Mouse (Mus musculus) MEL (cell line): ENCODE measurements around the gene Hivep2.

Experiments
- CTCF ChIP-seq, 3 experiments: IDR thresholded peaks in 2 of 3; conservative IDR thresholded peaks in 1 of 3; 2 replicates each; pipeline ENCODE4 v1.5.1; 2011 to 2012; ENCODE audit warnings: low read length in 3 of 3, low read depth in 2 of 3, mild to moderate bottlenecking in 2 of 3, improper control_type of control experiment in 1 of 3, inconsistent platforms in 1 of 3, mixed read lengths in 1 of 3, moderate library complexity in 1 of 3; ENCODE audit not compliant: control insufficient read depth in 1 of 3, insufficient read depth in 1 of 3, poor library complexity in 1 of 3, severe bottlenecking in 1 of 3
- E2F4 ChIP-seq: IDR thresholded peaks from 2 replicates; pipeline ENCODE4 v1.6.1; 2011; ENCODE audit warnings: low read depth, low read length, improper control_type of control experiment, borderline replicate concordance
- GABPA ChIP-seq: IDR thresholded peaks from 2 replicates; pipeline ENCODE4 v1.6.1; 2012; ENCODE audit warnings: low read depth, mild to moderate bottlenecking, inconsistent platforms, low read length, improper control_type of control experiment, moderate library complexity
- GATA1 ChIP-seq: IDR thresholded peaks from 2 replicates; pipeline ENCODE4 v1.6.1; 2011; ENCODE audit warnings: low read depth, low read length, improper control_type of control experiment
- HCFC1 ChIP-seq: IDR thresholded peaks from 2 replicates; pipeline ENCODE4 v1.6.1; 2012; ENCODE audit warnings: low read depth, mild to moderate bottlenecking, inconsistent platforms, low read length, improper control_type of control experiment, moderate library complexity
- POLR2AphosphoS2 ChIP-seq: IDR thresholded peaks from 2 replicates; pipeline ENCODE4 v1.6.1; 2011; ENCODE audit warnings: low read length, improper control_type of control experiment
- RCOR1 ChIP-seq: IDR thresholded peaks from 2 replicates; pipeline ENCODE4 v1.6.1; 2012; ENCODE audit warnings: low read depth, mild to moderate bottlenecking, inconsistent platforms, low read length, improper control_type of control experiment
- USF2 ChIP-seq, 2 experiments: IDR thresholded peaks; 2 replicates each; pipeline ENCODE4 v1.6.1; 2011 to 2012; ENCODE audit warnings: improper control_type of control experiment in 2 of 2, low read length in 2 of 2, borderline replicate concordance in 1 of 2, inconsistent platforms in 1 of 2, low read depth in 1 of 2, mild to moderate bottlenecking in 1 of 2; ENCODE audit not compliant: insufficient read depth in 1 of 2
- ZKSCAN1 ChIP-seq: IDR thresholded peaks from 2 replicates; pipeline ENCODE4 v1.6.1; 2012; ENCODE audit warnings: low read depth, mild to moderate bottlenecking, inconsistent platforms, low read length, improper control_type of control experiment, moderate library complexity
- ZNF384 ChIP-seq: IDR thresholded peaks from 2 replicates; pipeline ENCODE4 v1.6.1; 2012; ENCODE audit warnings: low read depth, mild to moderate bottlenecking, inconsistent platforms, low read length, improper control_type of control experiment

DNA sequence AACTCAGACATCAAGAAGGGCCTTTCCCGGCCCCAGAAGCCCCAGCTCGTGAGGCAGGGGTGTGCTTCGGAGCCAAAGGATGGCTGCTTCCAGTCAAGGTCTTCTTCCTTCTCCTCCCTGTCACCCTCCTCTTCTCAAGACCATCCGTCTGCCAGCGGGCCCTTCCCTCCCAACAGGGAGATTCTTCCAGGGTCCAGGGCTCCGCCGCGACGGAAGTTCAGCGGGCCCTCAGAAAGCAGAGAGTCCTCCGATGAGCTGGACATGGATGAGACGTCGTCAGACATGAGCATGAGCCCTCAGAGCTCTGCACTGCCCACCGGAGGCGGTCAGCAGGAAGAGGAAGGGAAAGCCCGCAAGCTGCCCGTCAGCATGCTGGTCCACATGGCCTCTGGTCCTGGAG is 166.2 kb downstream of the Hivep2 start:
- TF ChIP-seq GATA1 (no peak), ZNF384 (no peak), CTCF (IDR thresholded peaks at IDR 0.05 in 2 of 3, conservative IDR thresholded peaks at IDR 0.05 in 1 of 3; ENCODE audit: control insufficient read depth in 1 of 3, insufficient read depth in 1 of 3, low read depth in 2 of 3, low read length in 3 of 3, poor library complexity in 1 of 3, severe bottlenecking in 1 of 3) (no peak), GABPA (no peak), POLR2AphosphoS2 (no peak), ZKSCAN1 (no peak), USF2 (IDR thresholded peaks at IDR 0.05; ENCODE audit: borderline replicate concordance in 1 of 2, insufficient read depth in 1 of 2, low read depth in 1 of 2, low read length in 2 of 2) (no peak), HCFC1 (no peak), RCOR1 (no peak), E2F4 (no peak)
